Comparison of ENCODE assay signal across 8 mouse cellular contexts in genomic region chr10:44267426-44268142, GRCm38 (mm10). TPM values are rescaled to one million over a fixed set of nuclear protein-coding genes. Genes with fewer than 3 reads are reported as not detected.
A peak's percentile ranks its signal among the peaks of the same experiment; 100 is the strongest.
DNase-seq lines count a peak whose midpoint lies in the region; ATAC-seq and TF ChIP-seq lines count a peak whose summit lies in the region.

No protein-coding gene starts in this region.

- H3K27me3 ChIP-seq in lung, embryonic 14.5 days (ENCODE audit: insufficient read depth, low read length), result no peaks in the 10 kb centered on the region
- no peaks in the 10 kb centered on the region for H3K27me3 ChIP-seq in forebrain, postnatal 0 days (ENCODE audit: insufficient read depth, low read length)
- no peaks in the 10 kb centered on the region for H3K27me3 ChIP-seq in liver, embryonic 15.5 days
- no peaks in the 10 kb centered on the region for H3K27me3 ChIP-seq in stomach, postnatal 0 days (ENCODE audit: control insufficient read depth, insufficient read depth, low read length)

- H3K9me3 ChIP-seq in lung, embryonic 14.5 days (ENCODE audit: low read depth, low read length), result no peaks in the 10 kb centered on the region
- no peaks in the 10 kb centered on the region for H3K9me3 ChIP-seq in forebrain, postnatal 0 days (ENCODE audit: low read length)
- no peaks in the 10 kb centered on the region for H3K9me3 ChIP-seq in liver, embryonic 15.5 days (replicated peaks)
- H3K9me3 ChIP-seq in stomach, postnatal 0 days (ENCODE audit: control insufficient read depth, low read length), result no peaks in the 10 kb centered on the region

- no peak for TF ChIP-seq POLR2A in bone marrow macrophage, adult 2 months (IDR thresholded peaks at IDR 0.05; ENCODE audit: borderline replicate concordance, low read depth, low read length)

- H3K4me1 ChIP-seq in lung, embryonic 14.5 days (ENCODE audit: insufficient read depth), result peaks cover 16% of the 10 kb centered on the region
- H3K4me1 ChIP-seq in bone marrow macrophage, adult 2 months (ENCODE audit: control insufficient read depth, insufficient read depth, low read length), result peaks cover 32% of the 10 kb centered on the region
- H3K4me1 ChIP-seq in forebrain, postnatal 0 days (ENCODE audit: insufficient read depth), result peaks cover 9% of the 10 kb centered on the region
- H3K4me1 ChIP-seq in liver, embryonic 15.5 days (replicated peaks), result peaks cover 23% of the 10 kb centered on the region
- H3K4me1 ChIP-seq in stomach, postnatal 0 days (replicated peaks; ENCODE audit: control insufficient read depth, insufficient read depth), result peaks cover 6% of the 10 kb centered on the region

- TF ChIP-seq CTCF in lung, embryonic 14.5 days (IDR thresholded peaks at IDR 0.05; ENCODE audit: low read depth), result no peak
- no peak for TF ChIP-seq CTCF in bone marrow macrophage, adult 2 months (IDR thresholded peaks at IDR 0.05; ENCODE audit: low read depth, low read length)
- no peak for TF ChIP-seq CTCF in forebrain, postnatal 0 days (IDR thresholded peaks at IDR 0.05; ENCODE audit: low read depth)
- TF ChIP-seq CTCF in stomach, postnatal 0 days (IDR thresholded peaks at IDR 0.05; ENCODE audit: low read depth), result no peak

- no peaks in the 10 kb centered on the region for H3K36me3 ChIP-seq in lung, embryonic 14.5 days (ENCODE audit: insufficient read depth)
- H3K36me3 ChIP-seq in forebrain, postnatal 0 days (ENCODE audit: insufficient read depth), result no peaks in the 10 kb centered on the region
- no peaks in the 10 kb centered on the region for H3K36me3 ChIP-seq in liver, embryonic 15.5 days (replicated peaks)
- H3K36me3 ChIP-seq in stomach, postnatal 0 days (ENCODE audit: control insufficient read depth, insufficient read depth, low read length), result no peaks in the 10 kb centered on the region

- no peak for DNase-seq in lung, embryonic 14.5 days
- no peak for DNase-seq in lung, adult 18-20 months
- DNase-seq in forebrain, postnatal 0 days, result peak; percentile 2
- DNase-seq in stomach, postnatal 0 days (ENCODE audit: low spot score), result no peak
- no peak for DNase-seq in cerebellum, postnatal 14 days
- no peak for DNase-seq in kidney, postnatal 14 days

- H3K27ac ChIP-seq in lung, embryonic 14.5 days (ENCODE audit: low read depth), result peak overlapping the region; percentile 94; the same call in 1 of the 2 replicates
- H3K27ac ChIP-seq in bone marrow macrophage, adult 2 months (ENCODE audit: insufficient read depth, low read depth, low read length), result peak overlapping the region; percentile 59
- peak overlapping the region; percentile 75 for H3K27ac ChIP-seq in forebrain, postnatal 0 days (ENCODE audit: low read depth, low read length)
- peak overlapping the region; percentile 91; the same call in 1 of the 2 replicates for H3K27ac ChIP-seq in liver, embryonic 15.5 days (replicated peaks)
- peak overlapping the region; percentile 95 for H3K27ac ChIP-seq in stomach, postnatal 0 days (replicated peaks)

- H3K9ac ChIP-seq in lung, embryonic 14.5 days, result peak overlapping the region; percentile 87
- H3K9ac ChIP-seq in forebrain, postnatal 0 days, result peak overlapping the region; percentile 80
- H3K9ac ChIP-seq in liver, embryonic 15.5 days, result peak overlapping the region; percentile 47
- H3K9ac ChIP-seq in stomach, postnatal 0 days (ENCODE audit: low read length), result peak overlapping the region; percentile 73

- peak overlapping the region; percentile 83 for H3K4me3 ChIP-seq in lung, embryonic 14.5 days (ENCODE audit: low read depth, low read length)
- H3K4me3 ChIP-seq in bone marrow macrophage, adult 2 months (ENCODE audit: insufficient read depth, low read length), result peak overlapping the region; percentile 89
- peak overlapping the region; percentile 99 for H3K4me3 ChIP-seq in forebrain, postnatal 0 days (ENCODE audit: low read depth, low read length)
- peak overlapping the region; percentile 87 for H3K4me3 ChIP-seq in liver, embryonic 15.5 days (replicated peaks)
- H3K4me3 ChIP-seq in stomach, postnatal 0 days (ENCODE audit: low read depth, low read length), result peak overlapping the region; percentile 89

- 4% methylated on average over 11 of the region's 11 CpGs for WGBS in lung, embryonic 14.5 days
- WGBS in forebrain, postnatal 0 days, result 6% methylated on average over 11 of the region's 11 CpGs
- 3% methylated on average over 11 of the region's 11 CpGs for WGBS in liver, embryonic 15.5 days (ENCODE audit: insufficient replicate concordance)
- 3% methylated on average over 11 of the region's 11 CpGs for WGBS in stomach, postnatal 0 days

- ATAC-seq in lung, embryonic 14.5 days (ENCODE audit: insufficient read depth), result peak; percentile 15
- peak; percentile 6 for ATAC-seq in forebrain, postnatal 0 days
- peak; percentile 30 for ATAC-seq in liver, embryonic 15.5 days (ENCODE audit: insufficient read depth)
- peak; percentile 10; the same call in 1 of the 2 replicates for ATAC-seq in stomach, postnatal 0 days (ENCODE audit: low FRiP score, low TSS enrichment)

- peak overlapping the region; percentile 82 for H3K4me2 ChIP-seq in lung, embryonic 14.5 days
- H3K4me2 ChIP-seq in forebrain, postnatal 0 days (ENCODE audit: low read depth), result peak overlapping the region; percentile 78
- peak overlapping the region; percentile 79 for H3K4me2 ChIP-seq in liver, embryonic 15.5 days
- peak overlapping the region; percentile 75 for H3K4me2 ChIP-seq in stomach, postnatal 0 days (replicated peaks; ENCODE audit: low read depth)

- TF ChIP-seq EP300 in stomach, postnatal 0 days (optimal IDR thresholded peaks at IDR 0.05), result no peak

RNA-seq across cellular contexts. Expression of gene Atg5, which starts 0.6 kb away (rescaled TPM):
- 52.0 and 52.6 TPM in 2 replicates for polyA plus RNA-seq in lung, embryonic 14.5 days (2014; fragmentation: Nextera tagmentation; extraction: Ambion mirVana)
- polyA plus RNA-seq in bone marrow macrophage, adult 2 months (2012; ENCODE audit: insufficient read depth, insufficient read length, missing spikeins), result 41.5 and 42.7 TPM in 2 replicates
- 27.7 and 37.5 TPM in 2 replicates for total RNA-seq in forebrain, postnatal 0 days (2014; rRNA removed)
- 44.6 and 50.3 TPM in 2 replicates for polyA plus RNA-seq in forebrain, postnatal 0 days (2015; fragmentation: Nextera tagmentation; extraction: Ambion mirVana)
- 16.8 and 19.9 TPM in 2 replicates for polyA plus RNA-seq in liver, embryonic 15.5 days (2015; fragmentation: Nextera tagmentation; extraction: Ambion mirVana)
- polyA plus RNA-seq in stomach, postnatal 0 days (2015; fragmentation: Nextera tagmentation; extraction: Ambion mirVana), result 36.5 and 37.5 TPM in 2 replicates
